Mouse (Mus musculus) MEL (cell line): ENCODE results near the gene Sit1.

ENCODE experiments used
- CTCF ChIP-seq, 3 experiments: IDR thresholded peaks in 2 of 3; conservative IDR thresholded peaks in 1 of 3; 2 replicates each; pipeline ENCODE4 v1.5.1; 2011 to 2012; ENCODE audit warnings: low read length in 3 of 3, low read depth in 2 of 3, mild to moderate bottlenecking in 2 of 3, improper control_type of control experiment in 1 of 3, inconsistent platforms in 1 of 3, mixed read lengths in 1 of 3, moderate library complexity in 1 of 3; ENCODE audit not compliant: control insufficient read depth in 1 of 3, insufficient read depth in 1 of 3, poor library complexity in 1 of 3, severe bottlenecking in 1 of 3
- E2F4 ChIP-seq: IDR thresholded peaks from 2 replicates; pipeline ENCODE4 v1.6.1; 2011; ENCODE audit warnings: low read depth, low read length, improper control_type of control experiment, borderline replicate concordance
- ELF1 ChIP-seq: IDR thresholded peaks from 2 replicates; pipeline ENCODE4 v1.6.1; 2014; ENCODE audit warnings: low read depth, mild to moderate bottlenecking, inconsistent platforms, low read length, improper control_type of control experiment, moderate library complexity
- EP300 ChIP-seq, 2 experiments: IDR thresholded peaks; 2 replicates each; pipeline ENCODE4 v1.6.1; 2011; ENCODE audit warnings: improper control_type of control experiment in 2 of 2, low read length in 2 of 2, low read depth in 1 of 2, mild to moderate bottlenecking in 1 of 2
- HCFC1 ChIP-seq: IDR thresholded peaks from 2 replicates; pipeline ENCODE4 v1.6.1; 2012; ENCODE audit warnings: low read depth, mild to moderate bottlenecking, inconsistent platforms, low read length, improper control_type of control experiment, moderate library complexity
- MAX ChIP-seq: IDR thresholded peaks from 2 replicates; pipeline ENCODE4 v1.6.1; 2011; ENCODE audit warnings: low read length, improper control_type of control experiment
- POLR2A ChIP-seq, 2 experiments: IDR thresholded peaks; 2 replicates each; pipeline ENCODE4 v1.6.1; 2011 to 2012; ENCODE audit warnings: low read length in 2 of 2, mild to moderate bottlenecking in 2 of 2, control low read depth in 1 of 2, improper control_type of control experiment in 1 of 2, low read depth in 1 of 2, moderate library complexity in 1 of 2; ENCODE audit not compliant: control insufficient read depth in 1 of 2, insufficient read depth in 1 of 2, poor library complexity in 1 of 2
- RAD21 ChIP-seq: IDR thresholded peaks from 2 replicates; pipeline ENCODE4 v1.6.1; 2011; ENCODE audit warnings: mild to moderate bottlenecking, low read depth, low read length, improper control_type of control experiment
- RCOR1 ChIP-seq: IDR thresholded peaks from 2 replicates; pipeline ENCODE4 v1.6.1; 2012; ENCODE audit warnings: low read depth, mild to moderate bottlenecking, inconsistent platforms, low read length, improper control_type of control experiment
- TAL1 ChIP-seq: IDR thresholded peaks from 2 replicates; pipeline ENCODE4 v1.6.1; 2012; ENCODE audit warnings: mild to moderate bottlenecking, inconsistent platforms, low read length, moderate library complexity, mixed read lengths
- TBP ChIP-seq: IDR thresholded peaks from 2 replicates; pipeline ENCODE4 v1.8.0; 2011; ENCODE audit warnings: low read depth, low read length, improper control_type of control experiment
- ZMIZ1 ChIP-seq: IDR thresholded peaks from 2 replicates; pipeline ENCODE4 v1.6.1; 2012; ENCODE audit warnings: low read depth, mild to moderate bottlenecking, inconsistent platforms, low read length, improper control_type of control experiment, moderate library complexity
- ZNF384 ChIP-seq: IDR thresholded peaks from 2 replicates; pipeline ENCODE4 v1.6.1; 2012; ENCODE audit warnings: low read depth, mild to moderate bottlenecking, inconsistent platforms, low read length, improper control_type of control experiment

DNA sequence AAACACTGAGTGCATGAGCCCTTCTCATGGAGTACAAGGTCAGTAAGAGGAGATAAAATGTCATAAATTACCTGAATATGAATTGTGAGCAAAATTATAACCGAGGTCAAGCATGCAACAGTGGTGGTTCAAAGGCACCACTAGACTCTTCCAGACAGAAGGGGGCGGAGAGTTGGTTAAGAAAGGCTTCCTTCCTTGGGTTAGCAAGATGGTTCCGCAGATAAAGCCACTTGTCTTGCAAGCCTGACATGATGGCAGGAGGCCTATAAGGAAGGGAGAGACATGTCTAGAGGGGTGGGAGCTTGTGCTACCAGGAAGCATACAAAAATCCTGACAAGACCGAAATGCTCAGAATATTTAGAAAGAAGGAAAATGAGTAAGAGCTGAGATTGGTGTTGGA lies 20.7 kb upstream of the Sit1 start:
- 0 out of 2 replicates have a peak, but pooled peaks have one; percentile 34 for TF ChIP-seq RCOR1
- no peak for TF ChIP-seq CTCF (IDR thresholded peaks at IDR 0.05 in 2 of 3, conservative IDR thresholded peaks at IDR 0.05 in 1 of 3; ENCODE audit: control insufficient read depth in 1 of 3, insufficient read depth in 1 of 3, low read depth in 2 of 3, low read length in 3 of 3, poor library complexity in 1 of 3, severe bottlenecking in 1 of 3)
- TF ChIP-seq POLR2A (IDR thresholded peaks at IDR 0.05; ENCODE audit: control insufficient read depth in 1 of 2, insufficient read depth in 1 of 2, low read depth in 1 of 2, low read length in 2 of 2, poor library complexity in 1 of 2), result no peak
- TF ChIP-seq MAX, result no peak
- no peak for TF ChIP-seq ZMIZ1
- TF ChIP-seq RAD21, result no peak
- TF ChIP-seq ELF1, result peak; percentile 56; the same call in 1 of the 2 replicates
- no peak for TF ChIP-seq E2F4
- TF ChIP-seq TAL1, result peak; percentile 48
- TF ChIP-seq HCFC1, result no peak
- TF ChIP-seq TBP, result no peak
- no peak for TF ChIP-seq ZNF384
- peak; percentile 6 to 53; a peak in 2 of 4 replicates for TF ChIP-seq EP300 (IDR thresholded peaks at IDR 0.05; ENCODE audit: low read depth in 1 of 2, low read length in 2 of 2)
